Mouse (Mus musculus) intestine, embryonic 14.5 days (tissue): ENCODE measurements around the gene Lnx1. TPM values are rescaled to one million over a fixed set of nuclear protein-coding genes. Genes with fewer than 3 reads are reported as not detected.

Experiments
- ATAC-seq: fragments of 200-750 bp; cut with Nextera tagmentation; replicated peaks from 2 replicates; pipeline ENCODE4 v1.8.0; 2017; ENCODE audit warnings: low read depth, moderate number of reproducible peaks, moderate TSS enrichment, moderate library complexity; ENCODE audit not compliant: low FRiP score, low TSS enrichment
- DNase-seq: peaks from one replicate; pipeline ENCODE4 v3.0.0-alpha.2; 2018; ENCODE audit warnings: low spot score
- H3K27ac ChIP-seq: fragments of 300-500 bp; sonication (generic); 2 replicates; pipeline ENCODE4 v1.5.1; 2014; ENCODE audit warnings: low read depth, mild to moderate bottlenecking, control low read depth
- H3K27me3 ChIP-seq: fragments of 300-500 bp; sonication (generic); replicated peaks from 2 replicates; pipeline ENCODE4 v1.6.1; 2014; ENCODE audit warnings: low read length, control low read depth; ENCODE audit not compliant: control insufficient read depth, insufficient read depth
- H3K36me3 ChIP-seq: fragments of 300-500 bp; sonication (generic); 2 replicates; pipeline ENCODE4 v1.6.1; 2014; ENCODE audit warnings: low read length, control low read depth; ENCODE audit not compliant: control insufficient read depth, insufficient read depth
- H3K4me1 ChIP-seq: fragments of 300-500 bp; sonication (generic); replicated peaks from 2 replicates; pipeline ENCODE4 v1.6.1; 2014; ENCODE audit warnings: low read length, control low read depth, mixed read lengths; ENCODE audit not compliant: control insufficient read depth, insufficient read depth
- H3K4me2 ChIP-seq: fragments of 300-500 bp; sonication (generic); 2 replicates; pipeline ENCODE4 v1.6.1; 2014; ENCODE audit warnings: low read length
- H3K4me3 ChIP-seq: fragments of 300-500 bp; sonication (generic); 2 replicates; pipeline ENCODE4 v1.5.1; 2014; ENCODE audit warnings: low read depth, low read length, control low read depth, mixed read lengths
- H3K9ac ChIP-seq: fragments of 300-500 bp; sonication (generic); 2 replicates; pipeline ENCODE4 v1.6.1; 2014; ENCODE audit warnings: mild to moderate bottlenecking, low read length
- H3K9me3 ChIP-seq: fragments of 300-500 bp; sonication (generic); 2 replicates; pipeline ENCODE4 v1.6.1; 2016; ENCODE audit warnings: low read length, control low read depth; ENCODE audit not compliant: control insufficient read depth
- WGBS: fragments of 180-500 bp; shearing (Covaris S2); extraction: QIAGEN DNeasy Blood & Tissue Kit; methylation state at CpG from one replicate; pipeline ENCODE4 v1.1.7; 2014; 5-methylcytosine and 5-hydroxymethylcytosine counted together
- polyA plus RNA-seq: library from polyadenylated mRNA; unstranded; fragments of >200 nt; fragmentation: Nextera tagmentation; extraction: Ambion mirVana; gene quantifications from 2 replicates; pipeline ENCODE4 v1.2.1, GENCODE M21; 2014

Lnx1 gene
- polyA plus RNA-seq, 1 experiment from 2014 or later = 5.2 TPM

GRCm38 (mm10) chr5:74545606-74546005 lies 157.1 kb downstream of the Lnx1 start:
- WGBS = 94% methylated on average over 4 of the region's 4 CpGs
- no peak for ATAC-seq
- Histone ChIP-seq H3K27ac (no peak overlapping the region), H3K4me1 (no peaks in the 10 kb centered on the region), H3K9ac (no peak overlapping the region), H3K9me3 (no peaks in the 10 kb centered on the region), H3K4me2 (no peak overlapping the region), H3K27me3 (no peaks in the 10 kb centered on the region), H3K36me3 (peaks cover 83% of the 10 kb centered on the region), H3K4me3 (no peak overlapping the region)
- no peak for DNase-seq

Other genes starting within 250 kb of the Lnx1 start
- gene Scfd2, start 171.2 kb downstream of the Lnx1 start, polyA plus RNA-seq = 13.2 and 16.3 TPM in 2 replicates
- 76.1 and 84.1 TPM in 2 replicates for gene Fip1l1, start 167.5 kb downstream of the Lnx1 start, polyA plus RNA-seq